Mouse (Mus musculus): ENCODE measurements around the gene Trp53bp2.
A peak's percentile ranks its signal among the peaks of the same experiment; 100 is the strongest.

Trp53bp2 gene

DNA sequence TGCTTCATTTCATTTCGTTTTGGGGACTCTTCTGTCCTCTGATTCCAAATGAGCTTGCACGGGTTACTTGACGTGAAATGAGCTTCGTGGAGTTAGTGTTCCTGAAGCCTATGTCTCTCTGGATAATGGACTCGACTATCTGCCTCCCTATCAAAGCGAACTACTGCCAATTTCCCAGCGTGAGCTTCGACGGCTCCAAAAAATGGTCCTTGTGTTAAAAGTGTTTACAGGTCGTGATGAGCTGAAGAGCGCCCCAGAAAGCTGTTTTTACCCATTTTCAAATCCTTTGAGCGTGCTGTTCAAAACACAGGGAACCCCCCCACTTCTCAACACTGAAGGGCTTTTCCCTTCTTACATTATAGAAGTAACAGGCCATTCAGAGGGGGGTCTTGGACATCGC, 729 bp upstream of the Trp53bp2 start:
- no peak for DNase-seq (ENCODE audit: low spot score in 2 of 2)

DNA sequence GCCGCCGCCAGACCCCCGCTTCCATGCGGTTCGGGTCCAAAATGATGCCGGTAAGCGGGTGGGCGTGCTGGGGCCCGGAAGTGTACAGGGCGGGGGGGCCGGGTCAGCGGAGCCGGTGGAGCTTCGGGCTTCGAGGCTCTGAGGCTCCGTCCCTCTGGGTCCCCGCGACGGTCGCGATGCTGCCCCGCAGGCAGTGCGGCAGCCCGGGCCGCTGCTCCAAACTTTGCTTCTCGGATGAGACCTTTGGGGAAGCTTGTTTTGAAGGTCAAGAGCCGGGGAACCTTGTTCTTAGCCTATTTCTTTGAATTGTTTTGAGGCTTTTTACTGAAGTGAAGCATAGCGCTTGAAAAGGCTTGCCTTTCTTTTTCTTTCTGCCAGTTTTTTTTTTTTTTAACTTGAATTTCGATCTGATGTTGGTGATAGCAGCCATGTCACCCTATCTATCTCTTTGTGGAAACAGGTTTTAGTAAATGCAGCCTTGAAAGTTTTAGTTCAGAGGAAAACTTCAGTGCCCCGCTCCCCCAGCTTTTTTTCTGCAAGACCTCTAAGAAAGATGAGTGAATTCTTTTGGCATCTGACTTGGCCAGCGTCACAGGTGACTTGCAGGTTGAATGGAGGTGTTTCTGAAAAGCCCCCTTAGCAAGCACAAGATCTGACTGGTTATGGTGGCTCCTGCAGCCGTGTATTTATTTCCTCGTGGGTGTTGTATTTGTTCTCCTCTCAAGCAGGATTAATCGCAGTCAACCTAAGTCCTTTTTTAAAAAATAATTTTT, 615 bp downstream of the Trp53bp2 start:
- peak; percentile 15 to 65 for DNase-seq (ENCODE audit: low spot score in 2 of 2)

- no peak for DNase-seq (ENCODE audit: low spot score in 2 of 2)
These were observed 3.8 kb downstream of the Trp53bp2 start for GRCm38 (mm10) chr1:182412586-182413270.

- no peak for DNase-seq (ENCODE audit: low spot score in 2 of 2)
These were observed 10.5 kb downstream of the Trp53bp2 start for GRCm38 (mm10) chr1:182419481-182419880.

DNA sequence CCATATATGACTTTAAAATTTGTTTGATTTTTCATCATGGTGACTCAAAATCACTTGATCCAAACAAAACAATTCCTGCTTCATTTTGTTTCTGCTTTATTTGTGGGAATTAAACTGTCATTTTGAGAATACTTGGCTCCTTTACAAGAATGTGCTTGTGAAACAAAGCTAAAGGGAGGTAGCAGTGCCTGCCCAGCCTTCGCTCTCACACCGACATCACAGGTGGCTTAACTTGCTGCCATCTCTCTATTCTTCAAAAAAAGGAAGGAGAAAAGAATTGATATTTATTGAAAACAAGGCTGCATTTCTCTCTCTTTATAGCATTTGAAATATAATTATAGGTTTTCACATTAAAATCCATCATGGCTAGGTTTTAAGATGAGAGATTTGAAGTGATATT, 15.3 kb downstream of the Trp53bp2 start:
- no peak for DNase-seq (ENCODE audit: low spot score in 2 of 2)

DNA sequence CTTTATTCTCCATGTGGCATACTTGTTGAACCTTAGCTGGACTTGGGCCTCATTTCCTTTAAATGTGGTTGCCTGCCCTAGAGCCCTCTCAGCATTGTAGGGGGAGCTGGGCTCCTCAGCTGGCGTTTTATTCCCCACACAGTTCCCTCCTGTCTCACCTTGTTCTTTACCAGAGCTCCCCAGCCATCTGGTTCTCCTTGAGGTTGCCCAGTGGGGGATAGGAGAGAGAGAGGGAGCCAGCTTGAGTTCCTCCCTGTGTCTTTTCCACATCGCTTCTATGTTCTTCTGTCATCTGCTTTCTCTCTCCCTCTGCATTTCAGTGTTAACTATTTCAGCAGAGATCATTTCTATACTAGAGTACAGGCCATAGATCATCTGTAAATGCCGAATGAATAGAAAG, 16.2 kb downstream of the Trp53bp2 start:
- no peak for DNase-seq (ENCODE audit: low spot score in 2 of 2)

DNA sequence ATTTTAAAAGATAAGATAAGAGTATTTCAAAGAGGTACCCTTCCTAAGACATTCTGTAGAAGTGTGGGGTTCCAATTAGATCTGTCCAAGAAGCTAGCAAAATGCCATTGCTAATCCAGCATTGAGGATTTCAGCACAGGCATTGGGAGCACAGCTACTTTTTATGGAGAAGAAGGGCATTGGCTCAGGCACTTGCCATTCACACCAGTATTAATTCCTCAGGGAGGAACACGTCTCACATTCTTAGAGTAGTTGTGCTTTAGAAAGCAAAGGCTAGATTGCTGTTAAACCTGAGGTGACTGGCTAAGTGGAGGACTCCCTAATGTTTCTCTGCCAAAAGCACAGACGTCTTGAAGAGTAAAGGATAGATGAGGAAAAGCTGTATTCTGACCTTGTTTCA, 17.5 kb downstream of the Trp53bp2 start:
- DNase-seq (ENCODE audit: low spot score in 2 of 2), result no peak

- DNase-seq (ENCODE audit: low spot score in 2 of 2), result no peak
These were observed 18.5 kb downstream of the Trp53bp2 start for GRCm38 (mm10) chr1:182427426-182427825.

DNA sequence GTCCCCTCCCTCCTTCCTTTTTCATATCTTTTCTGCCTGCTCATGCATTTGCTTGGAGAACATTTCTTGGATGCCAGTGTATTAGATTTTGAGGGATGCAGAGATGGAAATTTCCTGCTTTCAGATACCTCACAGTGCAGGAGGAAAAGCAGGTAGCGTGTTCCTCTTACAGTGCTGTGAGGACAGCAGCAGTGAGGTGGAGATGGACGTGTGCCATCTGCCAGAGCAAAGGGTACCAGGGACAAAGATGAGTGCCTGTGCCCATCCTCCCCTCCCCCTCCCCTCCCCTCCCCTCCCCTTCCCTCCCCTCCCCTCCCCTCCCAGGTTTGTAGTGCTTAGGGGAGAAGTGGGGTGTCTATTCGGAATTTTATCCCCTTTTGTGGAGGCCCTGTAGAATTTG, 20.9 kb downstream of the Trp53bp2 start:
- no peak for DNase-seq (ENCODE audit: low spot score in 2 of 2)

- no peak for DNase-seq (ENCODE audit: low spot score in 2 of 2)
These were observed 21.7 kb downstream of the Trp53bp2 start for GRCm38 (mm10) chr1:182430676-182431075.

GRCm38 (mm10) chr1:182432059-182432458, 23.1 kb downstream of the Trp53bp2 start:
- DNase-seq (ENCODE audit: low spot score in 2 of 2), result no peak

DNA sequence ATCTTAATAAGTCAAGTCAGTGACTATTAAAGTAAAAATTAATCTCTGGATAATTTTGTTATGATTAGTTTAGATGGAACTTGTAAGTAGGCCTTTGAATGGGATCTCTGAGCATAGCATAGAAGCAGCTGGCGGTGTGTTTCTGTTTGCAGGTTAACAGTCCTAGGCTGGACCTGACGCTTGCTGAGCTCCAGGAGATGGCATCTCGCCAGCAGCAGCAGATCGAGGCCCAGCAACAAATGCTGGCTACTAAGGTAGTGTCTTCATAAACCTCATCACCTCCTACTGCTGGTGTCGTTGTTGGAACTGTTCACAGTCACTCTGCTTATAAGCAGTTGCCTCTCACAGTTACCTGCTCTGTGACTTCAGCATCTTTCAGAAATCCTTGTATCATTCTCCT, 27.8 kb downstream of the Trp53bp2 start:
- DNase-seq (ENCODE audit: low spot score in 2 of 2), result no peak

- DNase-seq (ENCODE audit: low spot score in 2 of 2), result peak in 1 of 2 experiments; percentile 19
These were observed 30.7 kb downstream of the Trp53bp2 start for GRCm38 (mm10) chr1:182439546-182440222.

DNA sequence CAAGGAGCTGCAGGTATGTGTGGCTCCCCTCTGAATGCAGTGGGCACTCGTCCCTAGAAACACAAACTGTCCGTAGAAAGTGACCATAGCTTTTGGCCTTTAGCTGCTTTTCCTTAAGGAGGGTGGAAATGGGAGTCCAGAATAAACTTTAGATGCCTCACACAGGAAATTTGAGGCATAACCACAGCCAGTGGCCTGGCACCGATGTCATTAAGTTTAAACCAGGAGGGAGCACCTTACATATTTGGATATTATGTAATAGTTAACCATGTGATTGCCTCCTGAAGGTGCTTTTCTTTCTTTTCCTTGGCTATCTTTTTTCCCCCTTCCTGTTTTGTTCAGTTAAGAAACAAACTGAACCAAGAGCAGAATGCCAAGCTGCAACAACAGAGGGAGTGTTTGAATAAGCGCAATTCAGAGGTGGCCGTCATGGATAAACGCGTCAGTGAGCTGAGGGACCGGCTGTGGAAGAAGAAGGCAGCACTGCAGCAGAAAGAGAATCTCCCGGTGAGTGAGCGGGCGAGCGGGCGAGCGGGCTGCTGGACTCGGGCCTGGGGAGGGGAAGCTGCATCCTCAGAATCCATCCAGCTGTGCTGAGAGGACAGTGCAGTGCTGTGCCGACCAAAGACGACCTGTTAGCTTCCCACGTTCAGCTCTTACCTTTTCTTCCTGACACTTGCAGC, 33.0 kb downstream of the Trp53bp2 start:
- no peak for DNase-seq (ENCODE audit: low spot score in 2 of 2)

DNA sequence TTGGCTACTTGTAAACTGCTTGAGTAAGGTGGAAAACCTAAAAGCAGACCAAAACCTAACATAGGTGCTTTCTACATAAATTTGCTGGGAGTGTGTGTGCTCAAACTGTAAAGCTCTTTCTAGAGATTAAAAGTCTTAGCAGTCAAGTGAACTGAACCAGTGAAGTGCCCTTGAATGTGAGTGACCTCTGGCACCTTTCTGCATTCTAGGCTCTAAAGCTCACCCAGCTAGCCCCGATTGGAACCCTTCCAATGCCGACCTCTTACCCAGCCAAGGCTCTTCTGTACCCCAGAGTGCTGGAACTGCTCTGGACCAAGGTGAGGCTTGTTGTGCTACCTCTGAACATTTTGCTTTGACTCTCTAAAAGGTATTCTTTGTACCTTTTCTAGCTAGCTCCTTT, 35.1 kb downstream of the Trp53bp2 start:
- DNase-seq (ENCODE audit: low spot score in 2 of 2), result no peak

- DNase-seq (ENCODE audit: low spot score in 2 of 2), result no peak
These were observed 39.5 kb downstream of the Trp53bp2 start for GRCm38 (mm10) chr1:182448276-182449035.

DNA sequence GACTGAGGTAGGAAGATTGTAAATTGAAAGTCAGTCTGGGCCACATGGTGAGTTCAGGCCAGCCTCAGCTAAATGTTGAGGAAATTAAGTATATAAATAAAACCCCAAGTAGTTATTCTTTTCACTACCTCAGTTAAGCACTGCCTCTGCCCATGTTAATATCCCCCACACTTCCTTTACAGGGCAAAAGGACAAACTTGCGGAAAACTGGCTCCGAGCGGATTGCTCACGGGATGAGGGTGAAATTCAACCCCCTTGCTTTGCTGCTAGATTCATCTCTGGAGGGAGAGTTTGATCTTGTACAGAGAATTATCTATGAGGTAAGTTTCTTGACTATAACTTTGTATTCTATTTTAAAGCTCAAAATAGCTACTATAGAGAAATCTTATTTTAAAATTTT, 43.5 kb downstream of the Trp53bp2 start:
- DNase-seq (ENCODE audit: low spot score in 2 of 2), result no peak

DNA sequence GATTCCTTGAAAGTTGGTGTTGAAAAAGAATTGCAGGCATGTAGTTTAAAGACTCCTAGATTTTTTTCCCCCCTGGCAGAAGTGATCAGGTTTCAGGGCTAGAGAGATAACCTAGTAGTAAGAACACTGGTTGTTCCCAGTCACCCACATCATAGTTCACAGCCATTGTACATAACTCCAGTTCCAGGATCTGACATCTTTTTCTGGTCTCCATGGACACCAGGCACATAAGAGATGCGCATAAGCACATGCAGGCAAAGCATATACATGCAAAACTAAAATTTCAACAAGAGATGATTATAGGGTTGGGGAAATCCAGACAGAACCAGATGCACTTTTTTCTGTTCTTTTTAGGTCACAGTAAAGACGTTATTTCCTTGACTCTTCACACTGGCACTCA, 46.1 kb downstream of the Trp53bp2 start:
- DNase-seq (ENCODE audit: low spot score in 2 of 2), result no peak

GRCm38 (mm10) chr1:182458556-182458955, 49.6 kb downstream of the Trp53bp2 start:
- peak in 1 of 2 experiments; percentile 9 for DNase-seq (ENCODE audit: low spot score in 2 of 2)

GRCm38 (mm10) chr1:182459436-182459835, 50.5 kb downstream of the Trp53bp2 start:
- DNase-seq (ENCODE audit: low spot score in 2 of 2), result no peak

All from spleen, postnatal 10 days (tissue).